Mouse (Mus musculus): ENCODE measurements at regions not wholly inside any gene's neighbourhood (a gene's known extent, or its start where the extent isn't known, plus 50 kb on each side); places are given as distances from the start of the nearest gene placed in this dataset.

GRCm38 (mm10) chr11:48690070-48690469 lies 110.1 kb upstream of the Rack1 start:
- DNase-seq (ENCODE audit: extremely low read depth), result no peak
- no peak overlapping the region for H3K9ac ChIP-seq (ENCODE audit: insufficient read depth, low read depth)
- H3K27ac ChIP-seq (ENCODE audit: insufficient read depth, low read depth), result no peak overlapping the region
- no peaks in the 10 kb centered on the region for H3K36me3 ChIP-seq (replicated peaks in 1 of 2; ENCODE audit: control insufficient read depth in 1 of 2, insufficient read depth in 1 of 2, low read length in 1 of 2)
- H3K4me1 ChIP-seq (ENCODE audit: control insufficient read depth in 1 of 2, insufficient read depth in 2 of 2), result no peaks in the 10 kb centered on the region
- H3K27me3 ChIP-seq (replicated peaks), result peaks cover 16% of the 10 kb centered on the region
- H3K9me3 ChIP-seq (replicated peaks; ENCODE audit: low read length), result no peaks in the 10 kb centered on the region
- no peaks in the 10 kb centered on the region for H3K79me2 ChIP-seq (replicated peaks; ENCODE audit: control insufficient read depth, extremely low read depth, insufficient read depth, poor library complexity, severe bottlenecking)
- in situ Hi-C loops (cut with MboI; ENCODE audit: low pct_ligation_motif_present, low pct_unique_long_range_greater_than_20kb, low sequenced_read_pairs), result no loop called here
- no peak for TF ChIP-seq JUN (IDR thresholded peaks at IDR 0.05; ENCODE audit: insufficient read depth, low read depth, low read length)
- peak; percentile 26 for TF ChIP-seq RAD21 (IDR thresholded peaks at IDR 0.05; ENCODE audit: low read depth, low read length)
- no peak overlapping the region for H3K4me2 ChIP-seq (ENCODE audit: insufficient read depth, low read depth, poor library complexity, severe bottlenecking)
- dilution Hi-C loops (cut with MboI; ENCODE audit: extremely low pct_ligation_motif_present, extremely low pct_unique_long_range_greater_than_20kb, low sequenced_read_pairs), result no loop called here
- H3K4me3 ChIP-seq (replicated peaks in 1 of 3; ENCODE audit: low read depth in 2 of 3, low read length in 2 of 3, poor library complexity in 1 of 3), result no peak overlapping the region

DNA sequence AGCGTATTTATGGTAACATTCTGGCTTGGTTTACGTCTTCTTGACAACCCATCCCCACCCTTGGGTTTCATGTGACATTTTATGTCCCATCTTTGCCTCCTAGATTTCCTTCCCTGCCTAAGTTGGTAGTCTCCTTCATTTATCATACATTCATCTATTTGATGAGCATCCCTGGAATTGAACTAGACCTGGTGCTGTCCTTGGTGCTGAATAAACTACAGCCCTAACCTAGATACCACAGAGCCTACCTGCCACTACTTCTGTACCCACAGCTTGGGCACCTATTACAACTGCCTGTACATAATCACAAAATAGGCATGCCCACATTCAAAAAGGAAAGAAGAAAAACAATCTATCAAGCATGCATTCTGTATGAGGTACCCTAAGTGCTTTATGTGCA lies 103.8 kb upstream of the Rack1 start:
- no peak overlapping the region for H3K4me2 ChIP-seq (ENCODE audit: insufficient read depth, low read depth, poor library complexity, severe bottlenecking)
- H3K9me3 ChIP-seq (replicated peaks; ENCODE audit: low read length), result peaks cover 8% of the 10 kb centered on the region
- no peak overlapping the region for H3K9ac ChIP-seq (ENCODE audit: insufficient read depth, low read depth)
- H3K36me3 ChIP-seq (replicated peaks in 1 of 2; ENCODE audit: control insufficient read depth in 1 of 2, insufficient read depth in 1 of 2, low read length in 1 of 2), result no peaks in the 10 kb centered on the region
- peaks cover 2% of the 10 kb centered on the region for H3K27me3 ChIP-seq (replicated peaks)
- peak; percentile 49 for DNase-seq (ENCODE audit: extremely low read depth)
- no peak overlapping the region for H3K27ac ChIP-seq (ENCODE audit: insufficient read depth, low read depth)
- H3K4me3 ChIP-seq (replicated peaks in 1 of 3; ENCODE audit: low read depth in 2 of 3, low read length in 2 of 3, poor library complexity in 1 of 3), result no peak overlapping the region
- H3K4me1 ChIP-seq (ENCODE audit: control insufficient read depth in 1 of 2, insufficient read depth in 2 of 2), result no peaks in the 10 kb centered on the region
- dilution Hi-C loops (cut with MboI; ENCODE audit: extremely low pct_ligation_motif_present, extremely low pct_unique_long_range_greater_than_20kb, low sequenced_read_pairs) (no loop called here), in situ Hi-C loops (cut with MboI; ENCODE audit: low pct_ligation_motif_present, low pct_unique_long_range_greater_than_20kb, low sequenced_read_pairs) (no loop called here)
- H3K79me2 ChIP-seq (replicated peaks; ENCODE audit: control insufficient read depth, extremely low read depth, insufficient read depth, poor library complexity, severe bottlenecking), result no peaks in the 10 kb centered on the region
- TF ChIP-seq RAD21 (IDR thresholded peaks at IDR 0.05; ENCODE audit: low read depth, low read length) (no peak), MYC (IDR thresholded peaks at IDR 0.05; ENCODE audit: low read depth, low read length) (no peak), SMC3 (IDR thresholded peaks at IDR 0.05; ENCODE audit: low read depth, low read length) (no peak)

GRCm38 (mm10) chr11:48697191-48697590 lies 102.9 kb upstream of the Rack1 start:
- Histone ChIP-seq H3K4me1 (ENCODE audit: control insufficient read depth in 1 of 2, insufficient read depth in 2 of 2) (no peaks in the 10 kb centered on the region), H3K36me3 (replicated peaks in 1 of 2; ENCODE audit: control insufficient read depth in 1 of 2, insufficient read depth in 1 of 2, low read length in 1 of 2) (no peaks in the 10 kb centered on the region), H3K27me3 (replicated peaks) (no peaks in the 10 kb centered on the region), H3K79me2 (replicated peaks; ENCODE audit: control insufficient read depth, extremely low read depth, insufficient read depth, poor library complexity, severe bottlenecking) (no peaks in the 10 kb centered on the region), H3K9ac (ENCODE audit: insufficient read depth, low read depth) (no peak overlapping the region), H3K4me2 (ENCODE audit: insufficient read depth, low read depth, poor library complexity, severe bottlenecking) (no peak overlapping the region), H3K4me3 (replicated peaks in 1 of 3; ENCODE audit: low read depth in 2 of 3, low read length in 2 of 3, poor library complexity in 1 of 3) (no peak overlapping the region), H3K27ac (ENCODE audit: insufficient read depth, low read depth) (no peak overlapping the region), H3K9me3 (replicated peaks; ENCODE audit: low read length) (peaks cover 8% of the 10 kb centered on the region)
- no peak for DNase-seq (ENCODE audit: extremely low read depth)
- TF ChIP-seq MAX (IDR thresholded peaks at IDR 0.05; ENCODE audit: low read length) (no peak), CTCF (conservative IDR thresholded peaks at IDR 0.05 in 1 of 2, IDR thresholded peaks at IDR 0.05 in 1 of 2; ENCODE audit: low read depth in 2 of 2, low read length in 2 of 2) (no peak), ZC3H11A (IDR thresholded peaks at IDR 0.05; ENCODE audit: low read depth, low read length) (no peak), CHD1 (IDR thresholded peaks at IDR 0.05; ENCODE audit: low read depth, low read length) (no peak), JUN (IDR thresholded peaks at IDR 0.05; ENCODE audit: insufficient read depth, low read depth, low read length) (no peak), ZNF384 (IDR thresholded peaks at IDR 0.05; ENCODE audit: low read depth, low read length) (no peak), ZMIZ1 (IDR thresholded peaks at IDR 0.05; ENCODE audit: low read depth, low read length) (no peak), EP300 (IDR thresholded peaks at IDR 0.05; ENCODE audit: low read length) (no peak), USF1 (IDR thresholded peaks at IDR 0.05; ENCODE audit: low read depth, low read length) (no peak), TCF12 (IDR thresholded peaks at IDR 0.05; ENCODE audit: low read depth, low read length) (no peak), NRF1 (IDR thresholded peaks at IDR 0.05; ENCODE audit: low read depth, low read length) (no peak), NELFE (IDR thresholded peaks at IDR 0.05; ENCODE audit: low read depth, low read length) (no peak), ETS1 (conservative IDR thresholded peaks at IDR 0.05; ENCODE audit: low read depth, low read length) (no peak), HCFC1 (IDR thresholded peaks at IDR 0.05; ENCODE audit: low read depth, low read length) (no peak), USF2 (conservative IDR thresholded peaks at IDR 0.05; ENCODE audit: low read depth, low read length) (no peak)
- in situ Hi-C loops (cut with MboI; ENCODE audit: low pct_ligation_motif_present, low pct_unique_long_range_greater_than_20kb, low sequenced_read_pairs) (no loop called here), dilution Hi-C loops (cut with MboI; ENCODE audit: extremely low pct_ligation_motif_present, extremely low pct_unique_long_range_greater_than_20kb, low sequenced_read_pairs) (no loop called here)
